Mouse (Mus musculus): ENCODE data around the gene Nhsl1.

- TF ChIP-seq CTCF (IDR thresholded peaks at IDR 0.05; ENCODE audit: control insufficient read depth, insufficient read depth, insufficient read length) (no peak), MAX (IDR thresholded peaks at IDR 0.05) (no peak), CEBPB (IDR thresholded peaks at IDR 0.05; ENCODE audit: low read depth) (no peak), USF1 (IDR thresholded peaks at IDR 0.05; ENCODE audit: low read depth) (no peak)
These were observed 139.2 kb downstream of the Nhsl1 start for GRCm38 (mm10) chr10:18457808-18458475.

All from C2C12 (cell line).